Mouse (Mus musculus) spleen, adult 2 months (tissue): ENCODE results near the gene Nme7.

Experiments
- CTCF ChIP-seq: fragments of 200-500 bp; IDR thresholded peaks from 2 replicates; pipeline ENCODE4 v1.5.1; 2011; ENCODE audit warnings: mild to moderate bottlenecking, inconsistent platforms; ENCODE audit not compliant: insufficient read depth, insufficient read length, insufficient replicate concordance; ENCODE audit errors: extremely low read depth
- POLR2A ChIP-seq: fragments of 200-500 bp; IDR thresholded peaks from 2 replicates; pipeline ENCODE4 v1.6.1; 2011; ENCODE audit warnings: low read depth, low read length, inconsistent platforms

DNA sequence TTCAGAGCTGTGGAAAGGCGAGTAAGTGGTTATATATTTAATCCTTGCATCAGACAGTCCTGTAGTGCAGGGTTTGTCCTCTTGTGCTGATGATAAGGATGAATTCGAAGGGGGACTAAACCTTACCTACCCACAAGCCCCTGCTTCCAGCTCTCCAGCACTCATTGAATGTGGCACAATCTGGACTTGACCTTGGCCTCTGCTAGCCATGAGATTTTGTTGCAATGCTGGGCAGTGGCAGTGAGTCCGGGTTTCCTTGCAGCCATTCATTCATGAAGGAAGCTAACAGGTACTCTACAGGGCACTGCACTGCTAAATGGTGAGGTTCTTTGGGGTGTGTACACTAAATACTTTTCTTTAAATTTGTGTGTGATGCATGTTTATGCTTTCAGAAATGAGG lies 49.1 kb upstream of the Nme7 start:
- TF ChIP-seq CTCF (no peak), POLR2A (no peak)
